Mouse (Mus musculus) brown adipose tissue, adult 24 weeks (tissue): ENCODE measurements around the gene L3mbtl2. TPM values are rescaled to one million over a fixed set of nuclear protein-coding genes. Genes with fewer than 3 reads are reported as not detected.

ENCODE experiments used
- H3K27ac ChIP-seq: fragments of 200-500 bp; replicated peaks from 2 replicates; pipeline ENCODE4 v1.5.1; 2012; ENCODE audit warnings: low read depth, mild to moderate bottlenecking, low read length
- H3K4me1 ChIP-seq: fragments of 200-500 bp; 2 replicates; pipeline ENCODE4 v1.6.1; 2012; ENCODE audit warnings: low read length, mixed read lengths; ENCODE audit not compliant: control insufficient read depth, insufficient read depth, insufficient read length
- H3K4me3 ChIP-seq: fragments of 200-500 bp; 2 replicates; pipeline ENCODE4 v1.5.1; 2012; ENCODE audit warnings: low read depth, mild to moderate bottlenecking, low read length, moderate library complexity; ENCODE audit not compliant: insufficient read depth
- polyA plus RNA-seq: library from polyadenylated mRNA; stranded (reverse); fragments of >200 nt; gene quantifications from 2 replicates; pipeline ENCODE4 v1.2.4, GENCODE M21; 2012; ENCODE audit not compliant: missing spikeins, insufficient read depth, insufficient read length

The L3mbtl2 gene
- polyA plus RNA-seq, 1 experiment, result 7.0 TPM

DNA sequence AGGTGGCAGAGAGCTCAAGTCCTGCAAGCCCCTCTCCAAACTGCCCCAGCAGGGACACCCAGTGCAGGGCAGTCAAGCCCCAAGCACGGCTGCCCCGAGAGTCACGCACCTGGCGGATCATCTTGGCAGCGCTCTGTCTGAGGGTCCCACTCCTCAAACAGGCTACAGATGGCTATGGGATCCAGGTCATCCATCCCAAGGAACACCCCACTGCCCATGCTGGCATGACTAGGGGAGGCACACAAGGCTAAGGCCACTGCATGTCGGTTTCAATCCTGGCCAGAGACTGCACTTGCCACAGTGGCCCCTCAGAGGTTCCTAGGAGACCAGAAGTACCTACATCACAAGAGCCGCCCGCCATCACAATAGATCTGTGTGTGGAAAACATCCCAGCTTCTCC is 62.3 kb downstream of the L3mbtl2 start:
- Histone ChIP-seq H3K4me3 (no peak overlapping the region), H3K4me1 (no peaks in the 10 kb centered on the region), H3K27ac (no peak overlapping the region)

GRCm38 (mm10) chr15:81729241-81729791 is 65.6 kb downstream of the L3mbtl2 start:
- Histone ChIP-seq H3K27ac (no peak overlapping the region), H3K4me3 (peak overlapping the region; percentile 96), H3K4me1 (no peaks in the 10 kb centered on the region)

- Histone ChIP-seq H3K4me3 (peak overlapping the region; percentile 96), H3K27ac (no peak overlapping the region), H3K4me1 (no peaks in the 10 kb centered on the region)
Measured at GRCm38 (mm10) chr15:81729792-81730635, 66.3 kb downstream of the L3mbtl2 start.

DNA sequence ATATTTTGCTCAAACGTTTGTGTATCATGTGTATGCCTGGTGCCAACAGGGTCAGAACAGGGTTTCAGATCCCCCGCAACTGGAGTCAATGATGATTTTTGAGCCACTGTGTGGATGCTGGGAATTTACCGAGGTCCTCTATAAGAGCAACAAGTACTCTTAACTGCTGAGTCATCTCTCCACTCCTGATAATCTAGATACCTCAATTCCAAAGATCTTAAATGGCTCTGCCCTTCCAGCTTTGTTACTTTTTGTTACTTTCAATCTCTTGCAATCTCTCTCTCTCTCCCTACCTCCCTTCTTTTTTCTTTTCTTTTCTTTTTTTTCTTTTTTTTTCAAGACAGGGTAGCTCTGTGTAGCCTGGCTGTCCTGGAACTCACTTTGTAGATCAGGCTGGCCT is 71.4 kb downstream of the L3mbtl2 start:
- H3K4me3 ChIP-seq, result no peak overlapping the region
- no peak overlapping the region for H3K27ac ChIP-seq
- no peaks in the 10 kb centered on the region for H3K4me1 ChIP-seq

Other genes starting within 250 kb of the L3mbtl2 start
- 124 and 161 TPM in 2 replicates for gene Rbx1, start 197.6 kb upstream of the L3mbtl2 start, polyA plus RNA-seq
- gene Ep300, start 78.5 kb upstream of the L3mbtl2 start, polyA plus RNA-seq, result 14.3 and 15.8 TPM in 2 replicates
- gene Chadl, start 33.4 kb downstream of the L3mbtl2 start, polyA plus RNA-seq, result 3.3 and 6.2 TPM in 2 replicates
- gene Zc3h7b, start 81.2 kb downstream of the L3mbtl2 start, polyA plus RNA-seq, result 25.1 and 32.4 TPM in 2 replicates
- gene Rangap1, start 81.6 kb downstream of the L3mbtl2 start, polyA plus RNA-seq, result 15.0 and 18.8 TPM in 2 replicates
- gene Tef, start 138.5 kb downstream of the L3mbtl2 start, polyA plus RNA-seq, result 33.0 and 53.3 TPM in 2 replicates
- gene Tob2, start 194.9 kb downstream of the L3mbtl2 start, polyA plus RNA-seq, result 79.0 and 87.4 TPM in 2 replicates
- 42.4 and 46.3 TPM in 2 replicates for gene Phf5a, start 208.0 kb downstream of the L3mbtl2 start, polyA plus RNA-seq
- gene Aco2, start 208.4 kb downstream of the L3mbtl2 start, polyA plus RNA-seq, result 3,633 and 4,102 TPM in 2 replicates